Mouse (Mus musculus) CH12.LX (cell line): ENCODE measurements at regions not wholly inside any gene's neighbourhood (a gene's known extent, or its start where the extent isn't known, plus 50 kb on each side); places are given as distances from the start of the nearest gene placed in this dataset.

Experiments used
- CTCF ChIP-seq, 2 experiments: IDR thresholded peaks in 1 of 2; conservative IDR thresholded peaks in 1 of 2; 2 replicates each; pipeline ENCODE4 v1.5.1; 2011 to 2012; ENCODE audit warnings: low read depth in 2 of 2, low read length in 2 of 2, improper control_type of control experiment in 1 of 2, inconsistent platforms in 1 of 2, mild to moderate bottlenecking in 1 of 2, moderate library complexity in 1 of 2
- EP300 ChIP-seq: IDR thresholded peaks from 2 replicates; pipeline ENCODE4 v1.6.1; 2011; ENCODE audit warnings: low read length, improper control_type of control experiment
- ETS1 ChIP-seq: conservative IDR thresholded peaks from 2 replicates; pipeline ENCODE4 v1.6.1; 2012; ENCODE audit warnings: low read depth, mild to moderate bottlenecking, inconsistent platforms, low read length, improper control_type of control experiment, moderate library complexity
- MXI1 ChIP-seq: IDR thresholded peaks from 2 replicates; pipeline ENCODE4 v1.6.1; 2011; ENCODE audit warnings: mild to moderate bottlenecking, low read depth, low read length, improper control_type of control experiment
- PAX5 ChIP-seq: IDR thresholded peaks from 2 replicates; pipeline ENCODE4 v1.6.1; 2012; ENCODE audit warnings: low read length, inconsistent platforms, mixed read lengths

- TF ChIP-seq EP300 (no peak), CTCF (conservative IDR thresholded peaks at IDR 0.05 in 1 of 2, IDR thresholded peaks at IDR 0.05 in 1 of 2; ENCODE audit: low read depth in 2 of 2, low read length in 2 of 2) (no peak), PAX5 (no peak), MXI1 (no peak), ETS1 (no peak)
Measured at GRCm38 (mm10) chr13:31304286-31304865, 251.6 kb upstream of the Foxq1 start.
